Mouse (Mus musculus) forebrain, embryonic 13.5 days (tissue): ENCODE measurements around the gene Fer. TPM values are rescaled to one million over a fixed set of nuclear protein-coding genes. Genes with fewer than 3 reads are reported as not detected.

Experiments
- ATAC-seq: fragments of 200-750 bp; cut with Nextera tagmentation; 2 replicates; pipeline ENCODE4 v1.8.0; 2017
- H3K27ac ChIP-seq: fragments of 300-500 bp; sonication (generic); 2 replicates; pipeline ENCODE4 v1.5.1; 2015; ENCODE audit warnings: inconsistent platforms, mild to moderate bottlenecking, moderate library complexity
- H3K27me3 ChIP-seq: fragments of 300-500 bp; sonication (generic); 2 replicates; pipeline ENCODE4 v1.6.1; 2015; ENCODE audit warnings: mild to moderate bottlenecking, inconsistent platforms
- H3K36me3 ChIP-seq: fragments of 300-500 bp; sonication (generic); 2 replicates; pipeline ENCODE4 v1.6.1; 2015; ENCODE audit warnings: mild to moderate bottlenecking, inconsistent platforms; ENCODE audit not compliant: poor library complexity, severe bottlenecking
- H3K4me1 ChIP-seq: fragments of 300-500 bp; sonication (generic); 2 replicates; pipeline ENCODE4 v1.6.1; 2015; ENCODE audit warnings: inconsistent platforms
- H3K4me2 ChIP-seq: fragments of 300-500 bp; sonication (generic); 2 replicates; pipeline ENCODE4 v1.6.1; 2015; ENCODE audit warnings: inconsistent platforms, mild to moderate bottlenecking, moderate library complexity
- H3K4me3 ChIP-seq: fragments of 300-500 bp; sonication (generic); 2 replicates; pipeline ENCODE4 v1.5.1; 2015; ENCODE audit warnings: mild to moderate bottlenecking, inconsistent platforms
- H3K9ac ChIP-seq: fragments of 300-500 bp; sonication (generic); 2 replicates; pipeline ENCODE4 v1.6.1; 2015; ENCODE audit warnings: mild to moderate bottlenecking, inconsistent platforms
- H3K9me3 ChIP-seq: fragments of 300-500 bp; sonication (generic); replicated peaks from 2 replicates; pipeline ENCODE4 v1.6.1; 2016; ENCODE audit warnings: inconsistent platforms
- WGBS: fragments of 180-500 bp; shearing (Covaris S2); methylation state at CpG from one replicate; pipeline ENCODE4 v1.1.7; 2015; 5-methylcytosine and 5-hydroxymethylcytosine counted together
- polyA plus RNA-seq: library from polyadenylated mRNA; unstranded; fragments of >200 nt; fragmentation: Nextera tagmentation; extraction: Ambion mirVana; gene quantifications from 2 replicates; pipeline ENCODE4 v1.2.1, GENCODE M21; 2015

Gene Fer
- polyA plus RNA-seq, 1 experiment from 2014 or later: 30.0 TPM

DNA sequence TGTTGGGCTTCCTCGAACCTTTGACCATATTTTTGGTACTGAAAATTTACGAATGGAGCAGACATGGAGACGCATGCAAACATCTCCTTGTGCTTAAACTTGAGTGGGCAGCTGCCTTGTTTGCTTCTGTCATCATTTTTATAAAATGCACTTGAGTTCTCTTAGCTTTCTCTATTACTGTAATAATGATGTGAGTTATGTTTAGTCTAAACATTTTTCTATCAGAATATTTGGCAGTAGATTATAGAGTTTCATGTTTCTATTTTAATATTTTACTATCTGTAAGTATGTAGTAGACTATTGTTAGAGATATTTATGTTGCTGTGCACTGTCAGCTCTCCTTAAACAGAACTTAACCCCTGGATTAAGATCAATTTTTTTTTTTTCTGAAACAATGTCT, 128.3 kb downstream of the Fer start:
- Histone ChIP-seq H3K4me1 (peaks cover 4% of the 10 kb centered on the region; the same call in 1 of the 2 replicates), H3K27ac (no peak overlapping the region), H3K4me3 (no peak overlapping the region), H3K36me3 (no peaks in the 10 kb centered on the region), H3K4me2 (no peak overlapping the region), H3K9ac (no peak overlapping the region), H3K27me3 (no peaks in the 10 kb centered on the region), H3K9me3 (no peaks in the 10 kb centered on the region)
- no peak for ATAC-seq
- 89% methylated on average over 3 of the region's 3 CpGs for WGBS

DNA sequence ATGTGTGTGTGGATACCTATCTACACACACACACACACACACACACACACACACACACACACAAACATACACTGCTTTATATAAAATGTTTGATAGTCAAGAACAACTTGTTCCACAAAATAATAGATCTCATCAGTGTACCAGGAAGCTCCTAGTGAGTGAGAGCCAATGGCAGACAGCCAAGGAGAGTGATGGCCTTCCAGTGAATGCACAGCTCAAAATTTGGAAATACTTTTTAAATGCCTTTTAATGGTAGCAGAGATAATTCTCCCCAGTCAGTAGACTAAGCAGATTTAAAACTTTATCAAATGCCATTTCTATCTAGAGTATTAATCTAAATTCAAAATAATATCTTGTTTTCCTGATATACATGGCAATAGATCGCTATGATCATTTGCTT, 133.1 kb downstream of the Fer start:
- Histone ChIP-seq H3K4me3 (no peak overlapping the region), H3K4me2 (no peak overlapping the region), H3K36me3 (no peaks in the 10 kb centered on the region), H3K9me3 (no peaks in the 10 kb centered on the region), H3K27me3 (no peaks in the 10 kb centered on the region), H3K4me1 (peaks cover 4% of the 10 kb centered on the region; the same call in 1 of the 2 replicates), H3K9ac (no peak overlapping the region), H3K27ac (no peak overlapping the region)
- no peak for ATAC-seq
- 94% methylated on average over 1 of the region's 1 CpGs for WGBS

DNA sequence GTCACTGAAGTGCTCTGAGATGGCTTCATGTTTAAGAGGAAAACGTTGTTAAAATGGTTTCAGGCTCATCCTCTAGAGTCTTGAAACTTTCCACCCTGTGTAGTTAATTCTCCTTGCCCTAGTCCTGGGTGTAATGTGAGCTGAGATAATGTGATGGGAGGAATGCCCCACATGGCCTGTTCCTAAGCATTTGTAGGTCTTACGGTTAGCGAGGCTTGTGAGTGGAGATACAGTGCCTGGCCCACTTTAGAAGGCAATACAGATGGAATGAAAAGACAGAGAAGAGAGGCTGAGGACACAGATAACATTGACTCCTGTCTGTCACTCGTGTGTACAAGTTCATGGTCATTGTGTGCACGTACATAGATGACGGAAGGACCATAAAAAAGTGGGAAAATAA, 134.8 kb downstream of the Fer start:
- Histone ChIP-seq H3K27me3 (no peaks in the 10 kb centered on the region), H3K4me1 (peaks cover 4% of the 10 kb centered on the region; the same call in 1 of the 2 replicates), H3K27ac (no peak overlapping the region), H3K4me2 (no peak overlapping the region), H3K9me3 (no peaks in the 10 kb centered on the region), H3K4me3 (no peak overlapping the region), H3K9ac (no peak overlapping the region), H3K36me3 (no peaks in the 10 kb centered on the region)
- no peak for ATAC-seq
- WGBS: 90% methylated on average over 6 of the region's 6 CpGs

DNA sequence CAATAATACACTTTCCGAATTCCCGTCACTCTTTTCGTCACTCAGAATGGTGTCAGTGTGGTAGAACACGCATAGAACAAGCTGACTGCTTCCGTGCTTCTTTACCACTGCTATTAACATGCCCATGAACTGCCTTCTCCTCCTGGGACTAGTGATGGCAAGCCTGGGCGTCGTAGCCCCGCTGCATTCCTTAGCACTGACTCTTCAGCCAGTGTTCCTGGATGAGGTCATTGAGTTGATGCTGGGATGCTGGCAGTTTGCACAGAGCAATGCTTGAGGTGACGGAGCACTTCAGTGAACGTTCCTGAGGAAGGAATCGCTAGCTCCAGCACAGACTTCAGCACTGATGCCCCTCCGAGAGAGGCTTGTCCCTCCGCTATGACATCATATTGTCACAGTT, 140.6 kb downstream of the Fer start:
- H3K9ac ChIP-seq: no peak overlapping the region
- no peak overlapping the region for H3K27ac ChIP-seq
- no peak for ATAC-seq
- no peaks in the 10 kb centered on the region for H3K27me3 ChIP-seq
- no peak overlapping the region for H3K4me2 ChIP-seq
- H3K4me1 ChIP-seq: no peaks in the 10 kb centered on the region
- H3K9me3 ChIP-seq: no peaks in the 10 kb centered on the region
- H3K36me3 ChIP-seq: no peaks in the 10 kb centered on the region
- H3K4me3 ChIP-seq: no peak overlapping the region
- 74% methylated on average over 13 of the region's 13 CpGs for WGBS

DNA sequence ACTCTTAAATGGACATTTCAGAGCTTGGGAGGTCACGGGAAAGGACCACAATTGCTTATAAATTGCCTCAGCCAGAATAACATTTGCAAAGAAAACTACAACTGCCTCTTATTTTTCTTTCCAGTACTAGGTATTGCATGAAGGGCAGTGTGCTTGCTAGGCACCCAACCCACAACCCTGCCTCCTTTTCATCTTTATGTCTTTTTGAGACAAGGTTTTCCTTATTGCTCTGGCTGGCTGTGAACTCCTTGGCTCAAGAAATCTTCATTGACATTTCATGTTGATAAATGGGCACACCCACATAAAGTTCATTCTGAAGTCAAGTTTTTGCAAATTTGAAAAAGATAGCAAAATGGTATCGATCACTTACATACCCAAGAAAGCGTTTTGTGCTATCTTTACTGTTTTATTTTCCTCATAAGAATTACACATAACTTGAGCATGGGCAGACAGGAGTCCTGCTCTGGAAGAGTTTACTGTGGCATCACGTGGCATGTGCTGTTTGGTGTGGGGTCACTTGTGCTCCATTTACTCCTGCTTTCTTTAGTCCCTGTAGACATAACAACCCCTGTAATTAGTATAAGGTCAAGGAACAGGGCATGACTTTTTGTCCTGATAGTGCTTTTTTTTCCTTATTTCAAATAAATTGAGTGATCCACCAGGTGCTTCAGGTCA, 142.8 kb downstream of the Fer start:
- Histone ChIP-seq H3K4me1 (no peaks in the 10 kb centered on the region), H3K9ac (no peak overlapping the region), H3K27me3 (no peaks in the 10 kb centered on the region), H3K36me3 (no peaks in the 10 kb centered on the region), H3K9me3 (no peaks in the 10 kb centered on the region), H3K4me3 (no peak overlapping the region), H3K4me2 (no peak overlapping the region), H3K27ac (no peak overlapping the region)
- WGBS: 92% methylated on average over 4 of the region's 4 CpGs
- ATAC-seq: no peak

DNA sequence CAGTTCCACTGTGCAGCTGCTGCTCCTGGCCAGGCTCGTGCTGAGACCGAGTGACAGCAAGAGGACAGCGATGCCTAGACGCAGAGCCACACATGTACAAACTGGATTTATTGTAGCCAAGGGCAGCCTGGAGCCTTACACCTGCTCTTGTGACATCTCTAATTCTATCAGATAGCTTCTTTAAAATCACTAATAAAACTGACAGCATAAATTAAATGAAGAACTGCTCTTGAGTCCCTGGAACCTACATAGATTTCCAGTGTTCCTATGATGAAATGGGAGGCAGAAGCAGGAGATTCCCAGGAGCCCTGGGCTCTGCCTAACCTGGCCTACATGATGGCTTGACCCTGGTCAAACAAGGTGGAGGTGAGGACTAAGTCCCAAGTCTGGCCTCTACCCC, 153.7 kb downstream of the Fer start:
- no peaks in the 10 kb centered on the region for H3K9me3 ChIP-seq
- WGBS: 96% methylated on average over 4 of the region's 4 CpGs
- H3K27me3 ChIP-seq: no peaks in the 10 kb centered on the region
- H3K4me1 ChIP-seq: 0 out of 2 replicates have a peak, but pooled peaks cover 3% of the 10 kb centered on the region
- no peak for ATAC-seq
- H3K9ac ChIP-seq: no peak overlapping the region
- H3K27ac ChIP-seq: no peak overlapping the region
- no peak overlapping the region for H3K4me3 ChIP-seq
- H3K36me3 ChIP-seq: no peaks in the 10 kb centered on the region
- no peak overlapping the region for H3K4me2 ChIP-seq

DNA sequence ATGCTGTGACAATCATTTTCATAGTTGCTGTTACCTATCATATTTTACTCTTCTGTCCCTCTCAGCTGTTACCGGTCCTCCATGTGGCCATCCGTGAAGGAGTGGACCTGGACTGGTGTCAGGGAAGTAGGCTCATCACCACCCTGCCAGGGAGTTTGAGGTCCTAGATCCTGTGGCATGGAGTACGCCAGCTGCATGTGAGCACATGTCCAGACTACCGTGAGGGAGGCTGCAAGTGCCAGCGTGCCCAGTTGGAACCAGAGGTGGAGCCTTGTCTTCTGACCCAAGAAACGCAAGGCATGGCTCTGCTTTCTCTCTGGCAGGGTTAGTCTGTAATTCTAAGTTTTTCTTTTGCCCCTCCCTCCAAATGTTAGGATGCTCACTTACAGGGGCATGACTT, 155.4 kb downstream of the Fer start:
- H3K27me3 ChIP-seq: no peaks in the 10 kb centered on the region
- H3K9me3 ChIP-seq: no peaks in the 10 kb centered on the region
- 0 out of 2 replicates have a peak, but pooled peaks cover 3% of the 10 kb centered on the region for H3K4me1 ChIP-seq
- H3K4me2 ChIP-seq: no peak overlapping the region
- no peak overlapping the region for H3K4me3 ChIP-seq
- no peak for ATAC-seq
- H3K36me3 ChIP-seq: no peaks in the 10 kb centered on the region
- 97% methylated on average over 6 of the region's 6 CpGs for WGBS
- no peak overlapping the region for H3K27ac ChIP-seq
- H3K9ac ChIP-seq: no peak overlapping the region

DNA sequence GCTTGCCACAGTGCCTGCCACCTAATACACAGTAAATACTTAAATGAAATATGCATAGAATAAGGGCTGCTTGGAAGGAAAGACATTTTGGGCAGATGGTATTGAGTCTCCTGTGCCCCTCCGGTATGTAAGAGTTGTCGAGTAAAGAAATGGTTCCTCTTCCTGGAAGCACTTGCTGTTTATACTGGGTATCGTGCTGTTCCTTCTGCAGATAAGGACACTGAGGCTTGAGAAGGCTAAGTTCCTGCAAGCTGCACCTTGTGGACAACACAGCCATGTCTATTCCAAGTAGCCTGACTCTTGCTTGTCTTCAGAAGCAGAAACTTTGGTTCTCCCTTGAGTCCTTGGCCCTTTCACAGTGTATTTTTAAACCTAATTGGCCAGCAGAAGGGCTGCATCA, 156.0 kb downstream of the Fer start:
- Histone ChIP-seq H3K36me3 (no peaks in the 10 kb centered on the region), H3K4me1 (0 out of 2 replicates have a peak, but pooled peaks cover 3% of the 10 kb centered on the region), H3K27ac (no peak overlapping the region), H3K4me2 (no peak overlapping the region), H3K4me3 (no peak overlapping the region), H3K27me3 (no peaks in the 10 kb centered on the region), H3K9me3 (no peaks in the 10 kb centered on the region), H3K9ac (no peak overlapping the region)
- ATAC-seq: no peak
- WGBS: 95% methylated on average over 3 of the region's 3 CpGs

DNA sequence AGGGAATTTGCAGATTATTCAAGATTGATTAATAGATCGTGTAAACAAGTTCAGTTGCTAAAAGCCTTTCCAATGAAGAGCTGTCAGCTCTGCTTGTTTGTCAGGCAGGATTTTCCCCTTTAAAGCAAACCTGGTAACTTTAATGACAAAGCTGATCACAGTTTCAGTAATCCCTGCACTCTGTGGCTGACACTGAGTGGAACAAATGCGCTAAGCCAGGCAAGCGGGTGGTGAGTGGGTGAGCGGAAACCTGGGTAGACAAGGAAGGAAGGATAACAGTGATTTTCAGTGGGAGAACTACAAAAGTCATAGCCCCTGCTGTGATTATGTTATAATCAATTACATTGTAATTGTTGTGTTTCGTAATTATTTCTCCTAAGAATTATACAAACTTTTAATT, 156.8 kb downstream of the Fer start:
- no peak overlapping the region for H3K9ac ChIP-seq
- H3K27ac ChIP-seq: no peak overlapping the region
- no peaks in the 10 kb centered on the region for H3K27me3 ChIP-seq
- no peaks in the 10 kb centered on the region for H3K9me3 ChIP-seq
- H3K4me2 ChIP-seq: no peak overlapping the region
- 52% methylated on average over 5 of the region's 5 CpGs for WGBS
- no peak for ATAC-seq
- H3K36me3 ChIP-seq: no peaks in the 10 kb centered on the region
- H3K4me1 ChIP-seq: 0 out of 2 replicates have a peak, but pooled peaks cover 3% of the 10 kb centered on the region
- H3K4me3 ChIP-seq: no peak overlapping the region

DNA sequence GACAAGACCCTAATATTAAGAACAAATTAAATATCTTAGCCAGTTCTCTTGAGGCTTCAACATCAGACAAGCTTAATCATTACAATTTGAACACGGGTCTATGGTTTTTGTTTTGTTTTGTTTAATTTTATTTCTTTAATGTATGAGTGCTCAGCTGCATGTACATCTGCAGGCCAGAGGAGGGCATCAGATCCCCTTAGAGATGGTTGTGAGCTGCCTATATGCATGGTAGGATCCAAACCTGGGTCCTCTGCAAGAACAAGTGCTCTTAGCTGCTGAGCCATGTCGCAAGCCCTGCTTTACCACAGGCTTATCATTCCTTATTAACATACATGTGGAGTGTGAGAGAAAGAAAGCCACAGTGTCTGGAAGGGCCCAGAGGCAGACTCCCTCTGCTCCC, 163.6 kb downstream of the Fer start:
- no peaks in the 10 kb centered on the region for H3K27me3 ChIP-seq
- no peak overlapping the region for H3K9ac ChIP-seq
- no peak overlapping the region for H3K4me3 ChIP-seq
- H3K9me3 ChIP-seq: no peaks in the 10 kb centered on the region
- no peaks in the 10 kb centered on the region for H3K4me1 ChIP-seq
- WGBS: 67% methylated on average over 2 of the region's 2 CpGs
- H3K36me3 ChIP-seq: no peaks in the 10 kb centered on the region
- ATAC-seq: peak; percentile 16; the same call in 1 of the 2 replicates
- no peak overlapping the region for H3K4me2 ChIP-seq
- no peak overlapping the region for H3K27ac ChIP-seq

DNA sequence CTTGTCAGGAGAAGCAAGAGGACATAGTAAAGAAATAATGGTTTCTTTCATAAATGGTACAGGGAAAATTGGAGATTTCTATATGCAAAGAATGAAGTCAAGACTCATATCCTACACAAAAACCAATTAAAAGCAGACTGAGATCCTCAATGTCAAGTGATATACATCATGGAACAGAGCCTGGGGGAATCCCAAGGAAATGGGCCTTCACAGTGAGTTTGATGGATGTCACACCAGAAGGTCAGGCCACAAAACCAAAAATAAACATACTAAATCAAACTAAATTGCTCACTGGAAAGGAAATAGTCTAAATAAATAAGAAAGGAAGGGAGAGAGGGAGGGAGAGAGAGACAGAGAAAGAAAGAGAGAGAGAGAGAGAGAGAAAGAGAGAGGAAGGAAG, 178.9 kb downstream of the Fer start:
- peaks cover 5% of the 10 kb centered on the region for H3K4me1 ChIP-seq
- no peak for ATAC-seq
- no peaks in the 10 kb centered on the region for H3K27me3 ChIP-seq
- H3K27ac ChIP-seq: no peak overlapping the region
- H3K36me3 ChIP-seq: peaks cover 8% of the 10 kb centered on the region
- H3K4me3 ChIP-seq: no peak overlapping the region
- H3K4me2 ChIP-seq: no peak overlapping the region
- no peak overlapping the region for H3K9ac ChIP-seq
- no peaks in the 10 kb centered on the region for H3K9me3 ChIP-seq

DNA sequence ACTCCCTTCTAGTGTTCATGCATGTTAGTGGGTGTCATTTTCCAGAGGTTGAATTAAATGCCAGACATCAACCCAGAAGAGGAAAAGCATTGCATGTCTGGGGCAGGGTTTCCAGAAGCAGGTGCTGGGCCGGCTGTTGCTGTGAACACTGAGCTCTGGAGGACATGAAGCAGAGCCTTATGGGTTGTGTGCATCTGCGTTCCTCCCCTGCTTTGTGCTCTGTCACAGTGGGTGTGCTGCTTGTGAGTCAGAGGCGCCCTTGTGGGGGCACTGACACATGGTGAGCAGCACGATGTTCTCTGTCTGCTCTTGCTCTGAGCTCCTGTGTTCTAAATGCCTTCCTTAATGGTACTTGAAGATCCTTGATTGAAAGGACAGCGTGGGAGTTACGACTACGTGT, 182.5 kb downstream of the Fer start:
- Histone ChIP-seq H3K27me3 (no peaks in the 10 kb centered on the region), H3K36me3 (no peaks in the 10 kb centered on the region; the same call in 1 of the 2 replicates), H3K9me3 (no peaks in the 10 kb centered on the region), H3K4me2 (no peak overlapping the region), H3K9ac (no peak overlapping the region), H3K4me3 (no peak overlapping the region), H3K27ac (no peak overlapping the region), H3K4me1 (peaks cover 5% of the 10 kb centered on the region)
- 56% methylated on average over 7 of the region's 7 CpGs for WGBS
- peak; percentile 58; the same call in 1 of the 2 replicates for ATAC-seq

DNA sequence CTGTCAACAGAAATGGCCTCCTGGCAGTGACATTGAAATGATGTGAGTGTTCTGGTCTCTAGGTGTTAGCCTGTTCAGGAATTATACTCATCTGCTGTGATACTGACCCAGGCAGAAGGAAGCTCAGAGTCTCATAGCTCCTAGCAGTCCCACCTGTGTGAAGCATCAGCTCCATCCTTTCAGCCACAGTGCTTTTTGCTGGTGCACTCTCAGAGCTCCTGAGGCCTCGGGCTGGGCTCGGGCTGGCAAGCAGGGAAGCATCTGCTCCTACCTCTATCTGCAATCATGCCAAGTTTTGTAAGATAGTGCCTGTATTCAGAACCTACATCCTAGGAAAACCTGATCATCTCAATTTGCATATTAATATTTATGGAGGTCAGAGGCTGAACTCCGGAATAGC, 183.7 kb downstream of the Fer start:
- Histone ChIP-seq H3K4me1 (peaks cover 5% of the 10 kb centered on the region), H3K27me3 (no peaks in the 10 kb centered on the region), H3K4me2 (no peak overlapping the region), H3K9me3 (no peaks in the 10 kb centered on the region), H3K9ac (no peak overlapping the region), H3K4me3 (no peak overlapping the region), H3K27ac (no peak overlapping the region), H3K36me3 (no peaks in the 10 kb centered on the region; the same call in 1 of the 2 replicates)
- 90% methylated on average over 3 of the region's 3 CpGs for WGBS
- no peak for ATAC-seq
